Comparison of ENCODE assay signal across 33 mouse cellular contexts in the genomic region with DNA sequence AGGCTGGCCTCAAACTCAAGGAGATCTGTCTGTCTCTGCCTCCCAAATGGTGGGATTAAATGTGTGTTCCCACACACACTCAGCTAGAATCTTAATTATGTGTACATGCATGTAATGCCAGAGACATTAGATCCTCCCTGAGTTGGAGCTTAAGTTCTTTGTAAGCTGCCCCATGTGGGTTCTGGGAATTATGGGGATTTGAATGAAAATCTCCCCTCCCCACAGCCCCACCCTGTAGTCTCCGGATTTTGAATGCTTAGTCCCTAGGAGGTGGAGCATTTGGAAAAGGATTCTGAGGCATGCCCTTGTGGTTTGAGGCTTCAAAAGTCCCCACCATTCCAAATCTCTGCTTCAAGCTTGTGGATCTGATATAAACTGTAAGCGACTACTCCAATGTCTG. TPM values are rescaled to one million over a fixed set of nuclear protein-coding genes. Genes with fewer than 3 reads are reported as not detected.
DNase-seq lines count a peak whose midpoint lies in the region; ATAC-seq lines count a peak whose summit lies in the region.
"Had no signal": no experiment of that assay in that cellular context is flagged by ENCODE, and none has a peak within 500 bp of the region (broad histone marks: within the 10 kb centered on the region; RNA-seq: fewer than 3 reads in every experiment).

No protein-coding gene starts in this region.

- H3K9ac ChIP-seq in kidney, embryonic 15.5 days, result no peak overlapping the region
- H3K9ac ChIP-seq: embryonic facial prominence, embryonic 13.5 days; forebrain, embryonic 13.5 days; heart, embryonic 13.5 days; hindbrain, embryonic 14.5 days had no signal

- no peak overlapping the region for H3K4me2 ChIP-seq in kidney, embryonic 15.5 days
- H3K4me2 ChIP-seq: embryonic facial prominence, embryonic 13.5 days; forebrain, embryonic 13.5 days; heart, embryonic 13.5 days; hindbrain, embryonic 14.5 days had no signal

- DNase-seq in retina, adult 2 months (ENCODE audit: low read depth, low spot score), result peak; percentile 65
- no peak for DNase-seq in retina, embryonic 14.5 days (ENCODE audit: low spot score)
- DNase-seq in ES-CJ7 (ENCODE audit: low read depth, low spot score), result peak; percentile 50
- DNase-seq in R1 (ENCODE audit: low read depth, low spot score), result peak; percentile 88
- DNase-seq in retina, postnatal 7 days (ENCODE audit: low read depth, low spot score), result peak; percentile 54
- DNase-seq in embryo, embryonic 9.5 days (ENCODE audit: extremely low spot score), result no peak
- no peak for DNase-seq in right cerebral cortex, adult 2 months (ENCODE audit: low spot score in 2 of 2)
- DNase-seq: adrenal gland, adult 8-10 months; adrenal gland, postnatal 25 days; cerebellum, adult 11-12 months; cerebellum, adult 8-10 months; cerebellum, postnatal 10 days; gastrocnemius, adult 2 months; gastrocnemius, postnatal 14 days; heart, adult 2 months; heart, postnatal 14 days; heart, postnatal 4 days had no signal

- no peaks in the 10 kb centered on the region for H3K4me1 ChIP-seq in kidney, embryonic 15.5 days
- H3K4me1 ChIP-seq: embryonic facial prominence, embryonic 13.5 days; forebrain, embryonic 10.5 days; forebrain, embryonic 13.5 days; heart, embryonic 10.5 days; heart, embryonic 13.5 days had no signal

- no peak for ATAC-seq in kidney, embryonic 15.5 days (replicated peaks; ENCODE audit: low FRiP score)
- ATAC-seq: activated CD4-positive, CD25-positive, alpha-beta regulatory T cell, adult 4 months; CD4-positive, CD25-positive, alpha-beta regulatory T cell, adult 4 months; forebrain, embryonic 13.5 days; forebrain, embryonic 16.5 days; hindbrain, postnatal 0 days; inflammation-experienced regulatory T-cells, adult 6 months; intestine, embryonic 16.5 days; Patski had no signal

- H3K27me3 ChIP-seq in kidney, embryonic 15.5 days, result no peaks in the 10 kb centered on the region
- H3K27me3 ChIP-seq: embryonic facial prominence, embryonic 13.5 days; forebrain, embryonic 13.5 days; heart, embryonic 13.5 days; Patski had no signal

- no peaks in the 10 kb centered on the region for H3K9me3 ChIP-seq in kidney, embryonic 15.5 days (replicated peaks)
- H3K9me3 ChIP-seq: embryonic facial prominence, embryonic 13.5 days; forebrain, embryonic 10.5 days; forebrain, embryonic 13.5 days; heart, embryonic 10.5 days; heart, embryonic 13.5 days had no signal

- H3K27ac ChIP-seq in kidney, embryonic 15.5 days, result no peak overlapping the region
- H3K27ac ChIP-seq: embryonic facial prominence, embryonic 13.5 days; forebrain, embryonic 10.5 days; forebrain, embryonic 13.5 days; gastrocnemius, adult 2 months; heart, adult 2 months; heart, embryonic 10.5 days; heart, embryonic 13.5 days; hindbrain, embryonic 14.5 days; hindbrain, postnatal 0 days had no signal

- H3K4me3 ChIP-seq in kidney, embryonic 15.5 days (replicated peaks), result no peak overlapping the region
- H3K4me3 ChIP-seq: embryonic facial prominence, embryonic 13.5 days; forebrain, embryonic 10.5 days; forebrain, embryonic 13.5 days; gastrocnemius, adult 2 months; heart, adult 2 months; heart, embryonic 10.5 days; heart, embryonic 13.5 days had no signal

- WGBS in kidney, embryonic 15.5 days, result 80% methylated on average over 2 of the region's 2 CpGs

- peaks cover 95% of the 10 kb centered on the region for H3K36me3 ChIP-seq in kidney, embryonic 15.5 days

RNA-seq across cellular contexts. Expression of gene Dgcr8, which starts 13.9 kb away (rescaled TPM):
- 30.4 and 32.4 TPM in 2 replicates for polyA plus RNA-seq in kidney, embryonic 15.5 days (2015; fragmentation: Nextera tagmentation; extraction: Ambion mirVana)

RNA-seq across cellular contexts. Expression of gene Gm49776, which starts 17.0 kb away (rescaled TPM):
- polyA plus RNA-seq in kidney, embryonic 15.5 days (2015; fragmentation: Nextera tagmentation; extraction: Ambion mirVana), result 4.3 TPM in 1 of 2 replicates, not detected in the other
- polyA plus RNA-seq: activated CD4-positive, CD25-positive, alpha-beta regulatory T cell, adult 4 months; brain, embryonic 14.5 days; CD4-positive, CD25-positive, alpha-beta regulatory T cell, adult 4 months; forebrain, embryonic 16.5 days; heart, adult 2 months; heart, embryonic 16.5 days; hindbrain, embryonic 14.5 days; inflammation-experienced regulatory T-cells, adult 6 months; intestine, embryonic 16.5 days had no signal

RNA-seq across cellular contexts. Expression of gene Ranbp1, which starts 26.6 kb away (rescaled TPM):
- 662 and 691 TPM in 2 replicates for polyA plus RNA-seq in kidney, embryonic 15.5 days (2015; fragmentation: Nextera tagmentation; extraction: Ambion mirVana)

RNA-seq across cellular contexts. Expression of gene Trmt2a, which starts 26.7 kb away (rescaled TPM):
- 99.2 and 102 TPM in 2 replicates for polyA plus RNA-seq in kidney, embryonic 15.5 days (2015; fragmentation: Nextera tagmentation; extraction: Ambion mirVana)

RNA-seq across cellular contexts. Expression of gene Zdhhc8, which starts 40.2 kb away (rescaled TPM):
- polyA plus RNA-seq in kidney, embryonic 15.5 days (2015; fragmentation: Nextera tagmentation; extraction: Ambion mirVana), result 15.6 and 17.5 TPM in 2 replicates

Comparison
In these comparisons a context has a peak if more than half of its experiments do, and no peak if none do; other contexts are left out.
1. DNase-seq: peak in retina, adult 2 months (single experiment), ES-CJ7 (single experiment), R1 (single experiment) and retina, postnatal 7 days (single experiment); none in retina, embryonic 14.5 days (single experiment), embryo, embryonic 9.5 days (single experiment) and right cerebral cortex, adult 2 months (0 of 2).